Mouse (Mus musculus): ENCODE measurements around the gene Mars. TPM values are rescaled to one million over a fixed set of nuclear protein-coding genes. Genes with fewer than 3 reads are reported as not detected.
A peak's percentile ranks its signal among the peaks of the same experiment; 100 is the strongest.

The Mars gene
- total RNA-seq, 2 experiments from 2014 or later, result 50.3 to 56.0 TPM

DNA sequence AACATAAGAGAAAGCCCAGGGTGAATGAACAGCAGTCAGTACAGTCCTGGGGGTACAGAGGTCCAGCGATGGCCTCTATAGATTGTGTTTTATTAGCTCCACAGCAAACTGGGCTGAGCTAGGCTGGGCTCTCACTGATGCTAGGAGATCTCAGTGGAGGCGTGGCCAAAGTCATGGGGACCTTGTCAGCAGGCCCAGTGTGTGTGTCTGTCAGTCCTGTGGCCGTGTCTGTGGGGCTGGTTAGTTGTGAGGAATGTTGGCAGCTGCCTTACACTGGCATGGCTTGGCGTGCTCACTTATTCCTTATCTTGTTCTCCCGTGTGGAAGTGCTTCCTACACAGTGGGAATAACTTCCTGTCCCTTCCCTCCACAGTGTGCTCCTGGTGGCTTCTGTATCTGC lies 43.2 kb downstream of the Mars start:
- intact Hi-C loops (cut with DNase I; ENCODE audit: low total_unique reads), result no loop called here
- DNase-seq, result no peak

DNA sequence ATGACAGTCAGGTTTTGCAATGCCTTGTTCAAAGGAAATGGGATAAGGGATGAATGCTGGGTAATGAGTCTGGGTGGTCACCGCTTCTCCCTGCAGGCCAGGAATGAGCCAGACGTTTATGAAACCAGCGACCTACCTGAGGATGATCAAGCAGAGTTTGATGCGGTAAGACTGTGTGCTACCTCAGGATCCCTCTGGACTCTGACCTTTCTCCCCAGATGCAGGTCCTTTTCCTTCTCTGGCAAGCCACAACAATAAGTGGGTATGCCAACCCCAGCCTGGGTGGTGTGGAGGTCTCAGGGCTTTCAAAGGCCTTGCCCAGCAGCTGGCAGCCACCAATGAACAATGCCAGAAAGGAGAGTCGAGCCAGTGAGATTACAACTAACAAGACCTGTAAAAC lies 44.3 kb downstream of the Mars start:
- no peak for DNase-seq
- intact Hi-C loops (cut with DNase I; ENCODE audit: low total_unique reads), result no loop called here

DNA sequence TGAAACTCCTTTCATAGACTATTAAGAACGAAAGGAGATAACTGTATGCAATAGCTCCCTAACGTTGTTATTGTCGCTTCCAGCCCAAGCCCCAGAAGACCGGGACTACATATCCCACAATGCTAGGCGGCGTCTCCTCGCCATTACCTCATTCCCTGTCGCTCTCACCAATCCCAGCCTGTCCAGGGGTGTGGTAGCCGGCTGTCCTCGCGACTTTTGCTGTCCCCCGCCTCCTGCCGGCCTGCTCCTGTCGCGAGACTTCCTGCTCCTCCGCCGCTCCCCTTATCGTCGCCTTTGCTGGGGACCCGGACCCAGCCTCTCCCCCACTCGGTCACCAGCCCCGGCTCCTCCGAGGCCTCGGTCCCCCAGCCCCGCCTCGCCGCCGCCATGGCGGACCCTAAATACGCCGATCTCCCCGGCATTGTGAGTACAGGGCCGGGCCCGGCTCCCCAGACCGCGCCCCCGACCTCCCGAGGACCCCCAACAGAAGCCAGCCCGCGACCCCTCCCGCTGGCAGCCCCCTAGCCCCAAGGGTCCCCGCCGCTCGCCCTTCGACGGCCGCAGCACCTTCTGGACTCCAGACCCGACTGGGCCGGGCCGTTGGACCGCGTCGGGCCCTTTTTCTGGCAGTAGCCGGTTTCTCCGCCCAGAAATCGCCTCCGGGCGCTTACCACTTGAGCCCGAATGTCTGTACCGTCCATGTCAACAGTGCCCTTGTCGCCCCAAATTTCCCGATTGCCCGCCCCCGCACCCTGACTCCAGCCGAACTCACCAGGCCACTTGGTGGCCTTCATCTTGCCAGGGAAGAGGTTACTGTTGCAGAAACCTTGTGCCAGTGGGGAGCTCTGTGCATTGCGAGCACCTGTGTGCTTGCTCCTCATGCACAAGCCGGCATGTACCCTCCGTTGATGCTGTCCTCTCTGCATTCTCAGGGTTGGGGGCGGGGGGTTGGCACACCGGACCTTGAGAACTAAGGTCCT lies 45.2 kb downstream of the Mars start, which contains the start of gene Dctn2:
Dctn2 (plus strand) TSS at position 257 of the 980 bp plus-strand sequence.
- intact Hi-C loops (cut with DNase I; ENCODE audit: low total_unique reads), result no loop called here
- DNase-seq, result peak; percentile 96

DNA sequence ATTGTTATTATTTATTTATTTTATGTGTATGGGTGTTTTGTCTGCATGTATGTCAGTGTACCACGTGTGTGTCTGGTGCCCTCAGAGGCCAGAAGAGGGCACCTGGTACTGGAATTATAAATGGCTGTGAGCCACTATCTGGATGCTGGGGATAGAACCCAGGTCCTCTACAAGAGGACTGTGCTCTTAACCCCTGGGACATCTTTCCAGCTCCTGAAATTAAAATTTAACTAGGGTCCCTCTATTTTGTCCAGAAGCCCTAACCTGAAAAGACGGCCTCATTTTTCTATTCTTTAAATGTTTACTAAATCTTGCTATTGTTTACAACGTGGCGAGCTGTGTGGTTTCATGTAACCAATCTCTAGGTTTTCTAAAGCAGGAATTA lies 45.9 kb downstream of the Mars start:
- no peak for DNase-seq
- intact Hi-C loops (cut with DNase I; ENCODE audit: low total_unique reads), result no loop called here

DNA sequence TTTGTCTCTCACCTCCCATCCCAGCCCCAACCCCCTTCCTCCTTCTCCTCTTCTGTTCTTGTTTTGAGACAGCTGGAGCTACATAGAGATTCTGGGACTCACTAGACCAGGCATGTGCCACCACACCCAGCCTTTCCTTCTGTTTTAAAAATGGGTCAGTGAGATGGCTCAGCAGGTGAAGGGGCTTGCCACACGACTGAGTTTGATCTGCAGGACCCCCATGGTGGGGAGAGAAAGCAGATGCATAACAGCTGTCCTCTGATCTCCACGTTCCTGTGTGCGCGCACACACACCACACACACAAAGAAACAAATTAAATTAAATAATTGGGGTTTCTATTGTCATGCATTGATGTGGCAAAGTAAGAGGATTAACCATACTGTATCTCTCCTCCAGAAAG lies 46.6 kb downstream of the Mars start:
- intact Hi-C loops (cut with DNase I; ENCODE audit: low total_unique reads), result no loop called here
- DNase-seq, result no peak

DNA sequence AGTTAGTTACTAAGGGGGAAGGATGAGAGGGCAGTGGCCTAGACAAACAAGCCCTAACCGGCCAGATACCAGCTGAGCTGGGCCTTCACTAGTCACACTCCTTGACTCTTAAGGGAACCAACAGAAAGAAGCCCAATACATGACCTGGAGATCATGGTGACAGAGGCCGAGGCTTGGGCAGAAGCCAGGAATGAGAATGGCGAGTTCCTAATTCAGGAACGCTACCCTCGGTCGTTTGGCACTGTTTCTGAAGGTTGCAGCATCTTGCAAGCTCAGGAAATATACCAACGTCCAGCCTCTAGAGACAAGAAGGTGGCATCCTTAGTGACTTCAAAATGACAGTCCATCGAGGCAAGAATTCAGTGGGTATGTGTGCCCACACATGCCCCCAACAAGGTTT lies 47.2 kb downstream of the Mars start:
- intact Hi-C loops (cut with DNase I; ENCODE audit: low total_unique reads), result no loop called here
- DNase-seq, result no peak

DNA sequence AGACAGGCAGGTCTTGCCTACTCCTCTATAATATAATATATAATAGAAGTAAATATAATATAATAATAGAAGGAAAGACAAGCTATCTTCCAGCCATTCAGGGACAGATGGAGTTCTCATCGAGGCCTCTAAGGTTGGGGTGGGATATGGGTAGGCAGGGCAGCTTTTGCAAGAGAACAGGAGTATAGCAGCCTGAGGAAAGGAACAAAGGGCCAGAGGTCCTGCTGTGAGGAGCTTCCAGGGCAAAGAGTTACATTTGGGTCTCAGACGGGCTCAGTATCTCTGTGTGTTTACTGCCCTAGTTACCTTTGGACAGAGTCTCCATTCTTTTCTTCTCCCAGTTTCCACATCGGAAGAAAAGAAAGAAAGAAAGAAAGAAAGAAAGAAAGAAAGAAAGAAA lies 48.0 kb downstream of the Mars start:
- intact Hi-C loops (cut with DNase I; ENCODE audit: low total_unique reads), result no loop called here
- DNase-seq, result no peak

DNA sequence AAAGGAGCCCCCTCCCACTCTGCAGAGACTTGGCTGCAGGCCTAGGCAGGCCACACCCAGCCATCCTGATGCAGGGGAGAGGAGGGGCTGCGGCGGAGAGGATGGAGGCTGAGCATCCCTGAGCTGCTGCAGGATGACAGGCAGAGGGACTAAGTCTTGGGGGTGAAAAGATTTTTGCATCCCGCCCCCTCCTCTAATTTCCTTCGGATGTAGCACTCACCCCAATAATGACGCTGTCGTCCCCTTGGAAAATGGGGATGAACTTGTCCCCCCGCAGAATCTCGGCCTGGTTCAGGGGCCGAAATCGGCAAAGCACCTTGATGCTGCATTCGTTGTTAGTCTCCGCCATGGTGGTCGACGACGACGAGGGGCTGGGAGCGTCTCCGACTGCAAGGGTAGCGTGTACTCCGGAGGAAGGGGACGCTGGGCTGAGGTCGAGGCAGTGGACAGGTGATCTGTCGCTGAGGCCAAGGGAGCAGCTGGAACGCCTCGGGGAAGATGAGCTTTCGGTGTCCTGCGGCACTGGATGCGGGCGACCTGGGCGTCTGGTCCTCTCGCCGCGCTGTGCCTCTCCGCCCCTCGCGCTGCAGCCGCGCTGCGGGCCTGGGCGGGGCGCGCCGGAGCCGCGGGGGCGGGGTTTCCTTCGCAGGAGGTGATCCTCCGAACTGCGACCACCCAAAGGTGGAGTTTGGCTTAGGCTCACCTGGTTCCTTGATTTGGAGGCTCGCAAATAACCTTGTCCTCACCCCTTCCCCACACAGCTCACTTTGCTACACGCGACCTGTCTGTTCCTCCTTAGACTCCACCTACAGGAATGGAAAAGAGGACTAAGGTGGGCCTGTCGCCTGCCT lies 48.8 kb downstream of the Mars start, which contains the start of gene Kif5a:
Kif5a (minus strand) TSS at position 801 of the 851 bp plus-strand sequence.
- no peak for DNase-seq
- intact Hi-C loops (cut with DNase I; ENCODE audit: low total_unique reads), result no loop called here

DNA sequence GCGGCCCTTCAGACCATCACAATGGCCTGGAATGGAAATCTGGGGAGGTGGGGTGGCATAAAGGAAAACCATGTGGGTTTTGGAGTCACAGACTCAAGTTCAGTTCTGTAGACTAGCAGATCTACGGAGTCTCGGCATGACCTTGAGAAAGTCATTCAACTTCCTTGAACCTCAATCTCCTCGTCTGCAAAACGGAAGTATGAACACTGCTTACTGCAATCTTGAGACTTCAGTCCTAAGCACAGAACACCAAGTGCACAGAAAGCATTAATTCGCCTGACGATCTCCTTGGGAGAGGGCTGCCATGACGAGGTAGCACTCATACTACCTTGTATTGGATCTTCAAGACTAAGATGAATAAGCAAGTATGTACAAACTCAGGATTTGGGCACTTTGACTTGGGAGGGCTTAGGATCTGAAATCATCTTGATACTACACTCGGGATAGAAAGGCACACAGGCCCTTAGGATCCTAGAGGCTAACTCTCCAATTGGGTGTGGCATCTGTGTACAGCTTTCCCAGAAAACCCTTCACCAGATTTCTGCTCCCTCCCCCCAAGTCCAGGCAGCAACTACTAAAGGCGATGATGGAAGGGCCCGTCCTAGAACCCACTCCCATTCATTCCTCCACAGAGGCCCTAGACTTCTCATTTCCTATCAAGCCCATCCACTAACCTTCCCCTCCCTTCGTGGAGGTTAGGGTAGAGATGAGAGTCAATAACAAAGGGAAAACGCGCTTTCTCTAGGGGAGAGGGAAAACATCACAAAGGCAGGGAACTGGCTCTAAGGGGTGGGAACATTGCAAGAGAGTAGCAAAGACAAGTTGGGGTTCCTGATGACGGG lies 49.7 kb downstream of the Mars start:
- intact Hi-C loops (cut with DNase I; ENCODE audit: low total_unique reads), result no loop called here
- DNase-seq, result no peak

DNA sequence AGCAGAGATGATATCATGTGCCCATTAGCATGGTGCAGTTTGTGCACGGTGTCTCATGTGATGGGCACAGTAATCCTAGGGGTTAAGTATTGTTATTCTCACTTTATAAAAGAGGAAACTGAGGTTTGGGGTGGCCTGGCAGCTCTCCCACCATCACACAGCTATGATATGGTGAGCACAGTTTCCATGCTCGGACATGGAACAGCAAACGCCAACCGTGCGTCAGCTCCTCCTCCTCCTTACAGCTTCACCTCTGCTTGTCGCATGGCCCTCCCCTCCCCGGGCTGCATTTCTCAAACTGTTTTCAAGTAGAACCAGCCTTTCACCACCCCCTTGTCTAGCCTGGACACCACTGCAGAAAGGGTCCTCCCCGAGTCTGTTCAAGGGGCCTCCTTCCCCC lies 53.1 kb downstream of the Mars start:
- DNase-seq, result no peak
- intact Hi-C loops (cut with DNase I; ENCODE audit: low total_unique reads), result no loop called here

DNA sequence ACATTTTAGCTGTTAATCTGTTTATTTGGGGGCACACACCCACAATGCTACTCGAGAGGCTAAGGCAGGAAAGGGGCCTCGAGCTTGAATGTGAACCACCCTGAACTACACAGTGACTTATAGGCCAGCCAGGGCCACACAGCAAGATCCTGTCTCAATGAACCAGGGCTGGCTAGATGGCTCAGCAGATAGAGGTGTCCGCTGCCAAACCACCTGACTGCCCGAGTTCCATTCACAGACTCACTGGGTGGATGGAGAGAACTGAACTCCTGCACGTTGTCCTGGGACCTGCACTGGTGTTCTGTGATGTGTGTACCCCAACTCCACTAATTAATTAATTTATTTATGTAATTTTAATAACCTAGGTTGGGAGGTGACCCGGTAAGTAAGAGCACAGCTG lies 53.8 kb downstream of the Mars start:
- intact Hi-C loops (cut with DNase I; ENCODE audit: low total_unique reads), result no loop called here
- DNase-seq, result no peak

DNA sequence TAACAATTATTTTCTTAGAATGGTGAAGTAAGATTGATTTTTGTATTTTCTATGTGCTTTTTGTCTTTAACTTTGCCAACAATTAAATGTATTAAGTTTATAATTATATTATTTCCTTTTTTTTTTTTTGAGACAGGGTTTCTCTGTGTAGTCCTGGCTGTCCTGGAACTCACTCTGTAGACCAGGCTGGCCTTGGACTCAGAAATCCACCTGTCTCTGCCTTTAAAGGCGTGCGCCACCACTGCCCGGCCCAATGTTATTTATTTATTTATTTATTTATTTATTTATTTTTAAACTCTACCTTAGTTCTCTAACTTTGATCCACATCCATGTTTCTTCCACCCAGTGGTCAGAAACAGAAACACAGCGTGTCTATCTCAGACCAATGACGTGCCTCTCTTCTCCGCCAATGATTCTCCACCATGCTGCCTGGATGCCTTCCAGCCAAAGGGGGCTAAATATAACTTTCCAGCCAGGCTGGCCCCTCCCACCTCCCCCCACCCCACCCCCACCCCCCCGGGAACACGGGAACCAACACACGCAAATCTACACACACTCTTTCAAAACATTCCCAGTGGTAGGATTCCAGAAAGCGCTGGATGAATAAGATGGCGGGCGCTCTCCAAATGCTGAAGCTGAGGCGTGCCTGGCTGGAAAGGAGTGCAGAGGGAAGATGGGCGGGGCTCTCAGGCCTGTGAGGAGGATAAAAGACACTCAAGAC lies 55.8 kb downstream of the Mars start:
- peak; percentile 61 for DNase-seq
- intact Hi-C loops (cut with DNase I; ENCODE audit: low total_unique reads), result no loop called here

DNA sequence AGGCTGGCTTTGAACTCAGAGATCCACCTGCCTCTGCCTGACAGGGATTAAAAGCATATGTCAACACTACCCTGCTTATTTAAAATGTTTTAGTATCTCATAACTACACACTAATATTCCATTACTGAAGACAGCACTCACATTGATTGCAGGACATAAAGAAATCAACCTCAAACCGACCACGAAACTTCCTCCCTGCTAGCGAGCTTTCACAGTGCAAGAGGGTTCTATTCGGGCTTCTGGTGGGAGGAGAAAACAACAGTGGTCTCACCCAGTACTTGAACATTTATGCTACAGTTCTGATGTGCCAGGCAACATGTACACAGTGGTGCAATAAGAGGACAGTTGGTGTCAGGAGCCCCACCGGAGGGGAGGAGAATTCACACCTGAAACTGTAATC lies 60.8 kb downstream of the Mars start:
- intact Hi-C loops (cut with DNase I; ENCODE audit: low total_unique reads), result no loop called here
- no peak for DNase-seq

Other genes starting within 250 kb of the Mars start
- 10 to 100 TPM; 62.5 to 84.0 TPM for gene Cdk4, start 248.3 kb downstream of the Mars start, total RNA-seq (2021)
- 10 to 100 TPM; 26.5 to 31.6 TPM for gene Tspan31, start 241.5 kb downstream of the Mars start, total RNA-seq (2021)
- 1 to 10 TPM; 3.4 to 6.7 TPM for gene Agap2, start 236.5 kb downstream of the Mars start, total RNA-seq (2021)
- gene Os9, start 190.7 kb downstream of the Mars start, total RNA-seq (2021), result 10 to 100 TPM; 20.3 to 23.5 TPM
- 1 to 10 TPM; 1.5 to 1.9 TPM for gene B4galnt1, start 146.6 kb downstream of the Mars start, total RNA-seq (2021)
- 1 to 10 TPM; 3.7 to 7.6 TPM for gene Slc26a10, start 131.1 kb downstream of the Mars start, total RNA-seq (2021)
- 10 to 100 TPM; 13.9 to 14.4 TPM for gene Arhgef25, start 121.7 kb downstream of the Mars start, total RNA-seq (2021)
- gene Dtx3, start 116.1 kb downstream of the Mars start, total RNA-seq (2021), result 10 to 100 TPM; 22.2 to 24.8 TPM
- 1 to 10 TPM; 6.3 to 7.6 TPM for gene Pip4k2c, start 100.2 kb downstream of the Mars start, total RNA-seq (2021)
- under 1 TPM; 0.45 to 0.53 TPM for gene Kif5a, start 48.4 kb downstream of the Mars start, total RNA-seq (2021)
- gene Dctn2, start 45.4 kb downstream of the Mars start, total RNA-seq (2021), result 100 to 1,000 TPM in 1 of 2 experiments, 10 to 100 TPM in 1; 99.8 to 103 TPM
- 10 to 100 TPM; 16.1 to 17.1 TPM for gene Mbd6, start 22.8 kb downstream of the Mars start, total RNA-seq (2021)
- gene Arhgap9, start 10.2 kb upstream of the Mars start, total RNA-seq (2021), result 1 to 10 TPM; 1.3 to 2.1 TPM
- gene Gli1, start 30.2 kb upstream of the Mars start, total RNA-seq (2021), result 1 to 10 TPM; 2.3 to 2.7 TPM
- not detected for gene Inhbe, start 42.6 kb upstream of the Mars start, total RNA-seq (2021)
- not detected for gene Inhbc, start 58.6 kb upstream of the Mars start, total RNA-seq (2021)
- gene R3hdm2, start 68.5 kb upstream of the Mars start, total RNA-seq (2021), result 10 to 100 TPM; 84.1 to 89.2 TPM
- gene Stac3, start 189.9 kb upstream of the Mars start, total RNA-seq (2021), result 100 to 1,000 TPM; 315 to 336 TPM
- gene Ndufa4l2, start 203.2 kb upstream of the Mars start, total RNA-seq (2021), result 10 to 100 TPM; 23.3 to 25.3 TPM
- gene Shmt2, start 210.7 kb upstream of the Mars start, total RNA-seq (2021), result 10 to 100 TPM; 29.4 to 33.1 TPM
- gene Nxph4, start 222.8 kb upstream of the Mars start, total RNA-seq (2021), result 1 to 10 TPM; 1.3 to 1.5 TPM

Data from gastrocnemius, postnatal 14 days (tissue).